Mouse (Mus musculus): ENCODE results near the gene Ccdc86. TPM values are rescaled to one million over a fixed set of nuclear protein-coding genes. Genes with fewer than 3 reads are reported as not detected.

The Ccdc86 gene
- polyA plus RNA-seq, 1 experiment from 2014 or later: 11.0 TPM

DNA sequence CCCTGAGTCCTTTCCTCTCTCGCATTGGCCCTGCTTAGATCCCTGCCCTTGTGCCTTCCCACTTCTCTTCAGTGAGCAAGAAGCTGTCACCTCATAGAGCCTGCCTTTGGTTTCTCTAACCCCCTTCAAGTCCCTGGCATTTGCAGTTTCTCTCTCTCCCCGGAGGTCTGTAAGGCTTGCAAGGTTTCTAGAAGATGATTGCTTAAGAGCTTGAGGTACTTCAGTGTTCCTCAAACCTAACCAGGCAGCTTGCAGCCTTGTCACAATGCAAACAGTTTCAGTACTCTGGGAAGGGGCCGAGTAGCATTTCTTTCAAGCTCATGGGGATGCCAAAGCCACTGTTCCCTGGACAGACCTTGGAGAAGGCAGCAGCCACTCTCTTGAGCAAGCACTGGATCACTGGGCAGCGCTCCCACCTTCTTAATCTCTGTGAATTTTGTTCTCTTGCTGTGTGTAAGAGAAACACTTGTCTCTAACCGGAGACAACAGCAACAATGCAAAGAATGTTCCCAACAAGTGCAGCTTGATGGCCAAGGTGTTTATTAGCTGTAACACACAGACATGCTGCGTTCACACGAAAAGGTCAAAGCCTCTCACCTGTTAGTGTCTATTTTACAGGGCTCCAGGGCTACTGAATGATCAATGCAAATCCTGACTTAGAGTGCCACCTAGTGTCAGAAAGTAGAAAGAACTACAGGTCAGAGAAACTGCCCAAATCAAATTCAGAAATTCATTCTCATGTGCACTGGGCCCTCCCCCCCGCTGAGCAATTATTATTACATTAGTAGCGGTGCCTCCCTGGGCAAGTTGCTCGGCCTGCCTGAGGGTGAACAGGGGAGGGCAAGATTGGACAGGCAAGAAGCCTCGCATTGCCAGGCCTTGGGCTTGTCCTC lies 10.3 kb upstream of the Ccdc86 start:
- peaks cover 4% of the 10 kb centered on the region; the same call in 1 of the 2 replicates for H3K36me3 ChIP-seq (ENCODE audit: control insufficient read depth, insufficient read depth)
- no peak overlapping the region for H3K4me2 ChIP-seq (replicated peaks; ENCODE audit: low read depth)
- TF ChIP-seq CTCF (IDR thresholded peaks at IDR 0.05; ENCODE audit: low read depth): peak; percentile 87
- H3K4me1 ChIP-seq (replicated peaks; ENCODE audit: control insufficient read depth, insufficient read depth, low read length): no peaks in the 10 kb centered on the region
- 31% methylated on average over 11 of the region's 11 CpGs for WGBS
- H3K27me3 ChIP-seq (replicated peaks; ENCODE audit: control insufficient read depth, insufficient read depth, low read length): no peaks in the 10 kb centered on the region
- H3K4me3 ChIP-seq (ENCODE audit: low read depth, low read length): no peak overlapping the region
- H3K9ac ChIP-seq (ENCODE audit: low read depth, low read length): no peak overlapping the region
- no peaks in the 10 kb centered on the region for H3K9me3 ChIP-seq (ENCODE audit: control insufficient read depth)
- ATAC-seq: peak; percentile 48
- no peak overlapping the region for H3K27ac ChIP-seq (ENCODE audit: low read depth, low read length)

DNA sequence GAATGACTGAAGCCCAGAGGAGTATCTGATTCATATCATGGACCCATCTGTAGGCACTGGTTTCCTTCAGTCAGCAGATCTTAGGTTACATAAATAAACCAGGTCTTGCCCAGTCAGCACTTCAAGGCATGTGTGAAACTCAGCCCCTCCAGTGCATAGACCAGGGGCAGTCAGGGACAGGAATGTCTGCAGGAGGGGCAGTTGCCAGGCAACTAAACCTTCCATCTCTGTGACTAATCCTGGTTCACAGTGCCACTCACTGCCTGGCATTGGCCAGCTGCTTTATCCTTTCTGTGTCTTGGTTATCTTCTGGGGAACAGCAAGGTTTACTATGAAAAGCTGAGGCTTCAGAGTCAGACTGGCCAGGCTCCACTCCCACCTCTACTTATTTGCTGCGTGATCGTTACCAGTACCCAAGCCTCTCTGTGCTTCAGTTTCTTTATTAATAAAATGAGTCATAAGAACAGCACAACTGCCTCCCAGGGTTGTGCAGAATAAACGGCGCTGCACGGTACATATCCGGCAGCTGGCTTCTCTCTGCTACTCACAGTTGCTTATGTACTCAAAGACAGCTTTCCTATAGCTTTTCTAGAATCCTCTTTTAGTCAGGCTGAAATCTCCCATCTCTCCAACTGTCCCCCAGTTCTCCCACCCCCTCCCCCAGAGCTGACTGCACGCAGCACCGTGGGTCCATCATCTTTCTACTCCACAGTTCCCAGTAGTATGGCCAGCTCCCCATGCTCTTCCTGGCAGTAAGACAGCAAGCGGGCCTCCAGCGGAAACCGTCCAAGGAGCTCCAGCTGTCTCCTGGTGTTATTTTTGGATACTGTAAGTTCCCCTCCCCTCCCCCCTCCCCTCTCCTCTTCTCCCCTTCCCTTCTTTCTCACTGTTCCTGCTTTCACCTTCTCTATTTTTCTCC lies 3.2 kb upstream of the Ccdc86 start:
- 48% methylated on average over 11 of the region's 11 CpGs for WGBS

DNA sequence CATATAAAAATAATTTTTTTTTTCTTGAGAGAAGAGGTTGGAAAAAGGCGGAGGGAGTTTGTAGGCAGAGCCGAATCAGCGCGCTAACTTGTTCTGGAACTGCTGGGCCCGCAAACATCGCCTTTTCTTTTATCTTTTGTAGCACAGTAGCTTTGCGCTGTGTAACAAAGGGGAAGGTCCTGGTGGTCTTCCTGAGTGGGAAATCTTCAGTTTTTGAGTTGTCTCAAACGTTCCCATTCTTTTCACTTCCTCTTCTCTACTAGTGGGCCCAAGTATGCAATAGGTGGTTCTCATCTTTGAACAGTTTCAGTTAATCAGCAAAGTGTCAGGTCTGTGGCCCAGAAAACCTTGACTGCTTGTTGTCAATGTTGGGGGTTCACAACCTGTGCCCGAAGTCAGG lies 492 bp upstream of the Ccdc86 start:
- H3K9ac ChIP-seq (ENCODE audit: low read depth, low read length): peak overlapping the region; percentile 53; the same call in 1 of the 2 replicates
- H3K36me3 ChIP-seq (ENCODE audit: control insufficient read depth, insufficient read depth): peaks cover 10% of the 10 kb centered on the region; the same call in 1 of the 2 replicates
- ATAC-seq: no peak
- no peak overlapping the region for H3K27ac ChIP-seq (ENCODE audit: low read depth, low read length)
- H3K27me3 ChIP-seq (replicated peaks; ENCODE audit: control insufficient read depth, insufficient read depth, low read length): no peaks in the 10 kb centered on the region
- H3K4me2 ChIP-seq (replicated peaks; ENCODE audit: low read depth): peak overlapping the region; percentile 87
- peak overlapping the region; percentile 73 for H3K4me3 ChIP-seq (ENCODE audit: low read depth, low read length)
- H3K9me3 ChIP-seq (ENCODE audit: control insufficient read depth): no peaks in the 10 kb centered on the region
- WGBS: 31% methylated on average over 9 of the region's 9 CpGs
- 0 out of 2 replicates have a peak, but pooled peaks cover 8% of the 10 kb centered on the region for H3K4me1 ChIP-seq (replicated peaks; ENCODE audit: control insufficient read depth, insufficient read depth, low read length)
- no peak for TF ChIP-seq CTCF (IDR thresholded peaks at IDR 0.05; ENCODE audit: low read depth)

More for the DNA sequence above, 3.2 kb upstream of the Ccdc86 start:
- Histone ChIP-seq H3K4me1 (replicated peaks; ENCODE audit: control insufficient read depth, insufficient read depth, low read length) (0 out of 2 replicates have a peak, but pooled peaks cover 3% of the 10 kb centered on the region), H3K27me3 (replicated peaks; ENCODE audit: control insufficient read depth, insufficient read depth, low read length) (no peaks in the 10 kb centered on the region), H3K4me3 (ENCODE audit: low read depth, low read length) (no peak overlapping the region), H3K27ac (ENCODE audit: low read depth, low read length) (peak overlapping the region; percentile 52), H3K36me3 (ENCODE audit: control insufficient read depth, insufficient read depth) (no peaks in the 10 kb centered on the region), H3K9ac (ENCODE audit: low read depth, low read length) (no peak overlapping the region), H3K9me3 (ENCODE audit: control insufficient read depth) (no peaks in the 10 kb centered on the region), H3K4me2 (replicated peaks; ENCODE audit: low read depth) (0 out of 2 replicates have a peak overlapping the region, but pooled peaks have one; percentile 4)
- no peak for TF ChIP-seq CTCF (IDR thresholded peaks at IDR 0.05; ENCODE audit: low read depth)
- no peak for ATAC-seq

GRCm38 (mm10) chr19:10948416-10948815 lies 650 bp downstream of the Ccdc86 start:
- H3K27ac ChIP-seq (ENCODE audit: low read depth, low read length): peak overlapping the region; percentile 57
- peak overlapping the region; percentile 87 for H3K4me2 ChIP-seq (replicated peaks; ENCODE audit: low read depth)
- peak; percentile 4; the same call in 1 of the 2 replicates for ATAC-seq
- H3K4me1 ChIP-seq (replicated peaks; ENCODE audit: control insufficient read depth, insufficient read depth, low read length): 0 out of 2 replicates have a peak, but pooled peaks cover 8% of the 10 kb centered on the region
- no peak for TF ChIP-seq CTCF (IDR thresholded peaks at IDR 0.05; ENCODE audit: low read depth)
- H3K9me3 ChIP-seq (ENCODE audit: control insufficient read depth): no peaks in the 10 kb centered on the region
- peaks cover 22% of the 10 kb centered on the region; the same call in 1 of the 2 replicates for H3K36me3 ChIP-seq (ENCODE audit: control insufficient read depth, insufficient read depth)
- H3K27me3 ChIP-seq (replicated peaks; ENCODE audit: control insufficient read depth, insufficient read depth, low read length): no peaks in the 10 kb centered on the region
- peak overlapping the region; percentile 84 for H3K9ac ChIP-seq (ENCODE audit: low read depth, low read length)
- H3K4me3 ChIP-seq (ENCODE audit: low read depth, low read length): peak overlapping the region; percentile 73
- under 1% methylated on average over 20 of the region's 20 CpGs for WGBS

GRCm38 (mm10) chr19:10947219-10947618 lies 1.8 kb downstream of the Ccdc86 start:
- 0 out of 2 replicates have a peak, but pooled peaks cover 8% of the 10 kb centered on the region for H3K4me1 ChIP-seq (replicated peaks; ENCODE audit: control insufficient read depth, insufficient read depth, low read length)
- H3K4me3 ChIP-seq (ENCODE audit: low read depth, low read length): peak overlapping the region; percentile 73
- H3K27ac ChIP-seq (ENCODE audit: low read depth, low read length): no peak overlapping the region
- no peaks in the 10 kb centered on the region for H3K27me3 ChIP-seq (replicated peaks; ENCODE audit: control insufficient read depth, insufficient read depth, low read length)
- H3K36me3 ChIP-seq (ENCODE audit: control insufficient read depth, insufficient read depth): peaks cover 33% of the 10 kb centered on the region
- H3K9me3 ChIP-seq (ENCODE audit: control insufficient read depth): no peaks in the 10 kb centered on the region
- H3K4me2 ChIP-seq (replicated peaks; ENCODE audit: low read depth): peak overlapping the region; percentile 87
- TF ChIP-seq CTCF (IDR thresholded peaks at IDR 0.05; ENCODE audit: low read depth): no peak
- no peak for ATAC-seq
- peak overlapping the region; percentile 84 for H3K9ac ChIP-seq (ENCODE audit: low read depth, low read length)
- WGBS: 77% methylated on average over 5 of the region's 5 CpGs
